Mouse (Mus musculus): ENCODE data around the gene Nr1i3. TPM values are rescaled to one million over a fixed set of nuclear protein-coding genes. Genes with fewer than 3 reads are reported as not detected.

The Nr1i3 gene
- under 1 TPM in 1 of 2 experiments, not detected in 1; 0.21 TPM for total RNA-seq (2021)

DNA sequence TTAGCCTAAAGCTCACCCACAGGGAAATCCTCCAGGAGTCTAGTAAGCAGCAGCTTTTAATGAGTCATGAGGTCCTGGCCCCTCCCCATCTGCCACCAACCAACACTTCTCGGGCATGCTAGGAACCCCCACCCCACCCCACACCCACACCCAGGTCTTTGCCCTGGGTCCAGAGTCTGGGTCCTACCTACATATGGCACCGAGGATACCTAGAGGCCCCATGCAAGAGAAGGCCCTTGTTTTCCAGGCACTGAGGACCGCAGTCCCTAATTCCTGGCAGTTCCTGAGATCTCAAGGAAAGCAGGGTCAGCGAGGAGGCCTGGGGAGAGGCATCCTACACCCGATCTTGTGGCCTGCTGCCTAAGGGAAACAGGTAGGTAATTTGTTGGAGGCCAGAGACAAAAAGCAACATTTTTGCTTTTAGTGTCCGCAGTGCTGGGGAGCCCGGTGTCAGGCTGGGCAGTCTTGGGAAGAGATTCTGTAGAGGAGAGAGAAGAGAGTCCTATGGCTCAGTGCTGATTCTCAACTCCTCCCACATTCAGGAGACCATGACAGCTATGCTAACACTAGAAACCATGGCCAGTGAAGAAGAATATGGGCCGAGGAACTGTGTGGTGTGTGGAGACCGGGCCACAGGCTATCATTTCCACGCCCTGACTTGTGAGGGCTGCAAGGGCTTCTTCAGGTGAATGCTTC is at the start of gene Nr1i3:
Gene Nr1i3 (plus strand): TSS at position 170 of the 696 bp plus-strand sequence.
- DNase-seq (ENCODE audit: low spot score in 2 of 2): no peak
- intact Hi-C loops (cut with DNase I): no loop called here

DNA sequence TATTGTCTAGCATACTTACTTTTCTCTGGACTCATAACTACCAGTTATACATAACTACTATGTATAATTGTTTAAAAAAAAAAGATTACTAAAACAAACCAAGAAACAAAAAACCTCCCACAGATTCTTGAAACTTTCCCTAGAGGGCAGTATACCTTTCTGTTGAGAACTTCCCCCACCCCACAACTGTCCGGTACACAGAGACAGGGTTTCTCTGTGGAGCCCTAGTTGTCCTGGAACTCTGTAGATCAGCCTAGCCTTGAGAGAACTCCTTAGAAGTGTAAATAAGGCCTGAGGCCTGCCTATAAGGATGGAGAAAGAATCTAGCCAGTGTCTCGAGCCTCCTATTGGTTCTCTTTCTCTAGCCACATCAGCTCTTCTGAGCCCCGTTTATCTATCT is 49.5 kb upstream of the Nr1i3 start:
- intact Hi-C loops (cut with DNase I): loop anchor here (2.0 kb wide), 1 partner anchor 57 kb away; no protein-coding TSS in a partner anchor
- no peak for DNase-seq (ENCODE audit: low spot score in 2 of 2)

DNA sequence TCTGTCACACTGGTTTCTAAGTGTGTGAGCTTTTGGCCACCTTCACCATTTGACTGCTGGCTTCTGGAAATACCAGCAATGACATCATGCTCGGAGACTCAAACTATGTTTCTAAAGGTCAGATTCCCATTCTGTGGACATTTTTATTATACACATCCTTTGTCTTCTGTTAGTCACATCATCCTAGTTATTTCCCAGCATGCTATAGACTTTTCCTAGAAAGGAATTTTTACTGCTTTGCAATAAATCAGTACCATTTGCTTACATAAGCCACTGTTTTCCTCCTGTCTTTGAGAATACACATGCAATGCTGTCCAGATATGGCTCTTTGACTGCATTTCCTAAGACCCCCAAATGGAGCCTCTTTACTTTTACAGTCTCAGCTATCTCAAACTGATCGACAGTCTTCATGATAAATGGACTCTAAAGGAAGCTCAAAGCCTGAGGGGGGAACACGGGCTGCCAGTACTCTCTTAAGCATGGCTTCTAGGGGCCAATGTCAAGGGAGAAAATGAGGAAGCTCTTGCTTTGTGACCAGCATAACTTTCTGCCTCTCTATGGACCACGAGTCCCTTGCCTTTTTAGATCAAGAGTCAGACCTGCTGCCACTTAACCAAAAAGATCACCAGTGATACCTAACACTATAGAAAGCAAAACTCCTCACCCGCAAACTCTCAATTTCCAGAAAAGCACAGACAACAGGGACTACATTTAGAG is 48.0 kb upstream of the Nr1i3 start:
- intact Hi-C loops (cut with DNase I): loop anchor here (2.0 kb wide), 1 partner anchor 55 kb away; no protein-coding TSS in a partner anchor
- no peak for DNase-seq (ENCODE audit: low spot score in 2 of 2)

DNA sequence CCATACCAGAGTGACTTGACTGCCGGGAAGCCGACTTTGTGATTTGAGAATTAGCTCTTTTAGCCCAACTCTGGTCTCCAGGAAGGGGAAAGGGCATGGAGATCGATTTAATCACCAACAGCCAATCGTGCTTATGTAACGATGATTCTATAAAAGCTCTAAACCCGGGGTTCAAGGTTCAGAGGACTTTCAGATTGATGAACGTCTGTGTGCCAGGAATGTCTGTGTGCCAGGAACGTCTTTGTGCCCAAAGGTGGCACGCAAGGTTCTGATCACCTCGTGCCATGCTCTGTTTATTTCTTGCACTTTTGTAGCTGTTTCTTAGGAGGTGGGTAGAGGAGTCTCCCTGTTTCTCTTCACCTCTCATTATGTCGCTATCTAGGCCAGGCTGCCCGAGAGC is 44.9 kb upstream of the Nr1i3 start:
- DNase-seq (ENCODE audit: low spot score in 2 of 2): no peak
- intact Hi-C loops (cut with DNase I): no loop called here

DNA sequence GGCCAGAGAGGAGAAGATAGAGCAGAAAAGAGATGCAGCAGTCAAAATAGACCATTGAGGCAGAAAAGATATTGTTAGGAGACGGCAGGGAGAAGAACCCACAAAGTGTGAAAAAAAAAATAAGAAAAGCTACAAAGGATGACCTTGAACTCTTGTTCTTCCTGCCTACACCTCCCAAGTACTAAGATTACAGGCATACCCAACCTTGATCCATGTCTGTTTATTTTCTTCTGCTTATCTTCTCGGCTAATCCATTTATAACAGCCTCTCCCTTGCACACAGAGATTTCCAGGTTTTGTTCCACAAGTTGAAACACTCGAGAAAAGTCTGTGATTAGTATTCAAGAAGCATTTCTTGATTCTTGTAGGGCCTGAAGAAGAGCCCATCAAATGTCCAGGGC is 43.9 kb upstream of the Nr1i3 start:
- intact Hi-C loops (cut with DNase I): loop anchor here (10.0 kb wide), 1 partner anchor 275 kb away; no protein-coding TSS in a partner anchor
- no peak for DNase-seq (ENCODE audit: low spot score in 2 of 2)

DNA sequence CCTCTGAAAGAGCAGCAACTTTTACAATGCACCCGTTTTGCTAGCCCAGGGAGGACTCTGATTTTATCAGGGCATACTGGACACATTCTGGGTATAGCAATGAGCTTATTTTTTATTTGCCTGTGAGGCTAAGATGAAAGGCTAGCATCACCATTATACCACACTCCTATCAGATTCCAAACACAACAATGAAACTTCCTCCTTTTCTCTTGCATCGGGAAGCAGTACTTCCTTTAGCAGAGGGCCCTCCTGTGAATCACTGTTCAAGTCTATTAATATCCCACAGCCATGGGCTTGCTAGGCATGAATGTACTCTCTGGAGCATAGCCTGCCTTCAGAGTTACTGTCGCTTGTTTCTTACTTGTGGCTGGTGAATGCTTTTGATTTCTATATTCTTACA is 42.6 kb upstream of the Nr1i3 start:
- intact Hi-C loops (cut with DNase I): loop anchor here (10.0 kb wide), 1 partner anchor 274 kb away; no protein-coding TSS in a partner anchor
- peak in 1 of 2 experiments; percentile 32 for DNase-seq (ENCODE audit: low spot score in 2 of 2)

DNA sequence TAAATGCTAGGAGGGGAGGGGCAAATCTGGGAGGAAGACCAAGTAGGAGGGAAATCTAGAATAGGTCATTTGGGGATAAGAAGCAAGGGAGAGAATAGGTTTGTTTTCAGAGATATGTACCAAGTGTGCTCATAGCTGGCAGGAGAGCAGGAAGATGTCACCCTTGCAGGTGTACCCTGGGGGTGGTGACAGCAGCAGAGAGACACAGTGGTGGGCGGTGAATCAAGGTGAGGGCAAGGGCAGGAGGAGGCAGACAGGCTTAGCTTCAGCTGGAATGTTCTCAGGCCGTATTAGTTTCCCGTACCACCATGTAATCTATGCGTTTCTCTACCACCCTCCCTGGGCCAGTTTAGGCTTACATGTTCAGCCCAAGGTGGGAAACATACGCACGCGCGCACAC is 41.0 kb upstream of the Nr1i3 start:
- no peak for DNase-seq (ENCODE audit: low spot score in 2 of 2)
- intact Hi-C loops (cut with DNase I): loop anchor here (10.0 kb wide), 1 partner anchor 272 kb away; no protein-coding TSS in a partner anchor

DNA sequence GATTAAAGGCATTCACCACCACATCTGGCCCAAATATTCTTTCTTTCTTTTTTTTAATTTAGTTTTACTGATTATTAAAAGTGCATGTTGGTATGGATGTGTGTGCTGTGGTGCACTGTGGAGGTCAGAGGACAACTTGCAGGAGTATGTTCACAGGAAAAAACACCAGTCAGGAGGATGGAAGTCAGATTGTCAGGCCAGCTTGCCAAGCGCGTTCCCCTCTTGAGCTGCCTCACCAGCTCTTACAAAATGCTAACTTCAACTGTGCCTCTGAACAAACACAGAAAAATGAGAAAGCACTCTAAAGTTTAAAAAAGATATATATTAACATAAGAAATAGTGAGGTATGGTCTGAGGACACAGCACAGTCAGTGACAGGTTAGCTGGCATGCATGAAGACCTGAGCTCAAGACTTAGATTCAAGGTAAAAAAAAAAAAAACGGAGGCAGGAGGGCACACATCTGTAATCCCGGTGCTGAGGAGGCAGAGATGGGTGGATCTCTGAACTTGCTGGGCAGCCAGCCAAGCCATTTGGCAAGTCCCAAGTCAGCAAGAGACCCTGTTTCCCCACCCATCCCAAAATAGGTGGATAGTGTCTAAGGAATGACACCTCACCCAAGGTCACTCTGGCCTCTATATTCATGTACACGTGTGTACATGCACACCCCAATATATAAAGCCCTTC is 34.1 kb upstream of the Nr1i3 start:
- intact Hi-C loops (cut with DNase I): loop anchor here (10.0 kb wide), 1 partner anchor 265 kb away; no protein-coding TSS in a partner anchor
- DNase-seq (ENCODE audit: low spot score in 2 of 2): no peak

DNA sequence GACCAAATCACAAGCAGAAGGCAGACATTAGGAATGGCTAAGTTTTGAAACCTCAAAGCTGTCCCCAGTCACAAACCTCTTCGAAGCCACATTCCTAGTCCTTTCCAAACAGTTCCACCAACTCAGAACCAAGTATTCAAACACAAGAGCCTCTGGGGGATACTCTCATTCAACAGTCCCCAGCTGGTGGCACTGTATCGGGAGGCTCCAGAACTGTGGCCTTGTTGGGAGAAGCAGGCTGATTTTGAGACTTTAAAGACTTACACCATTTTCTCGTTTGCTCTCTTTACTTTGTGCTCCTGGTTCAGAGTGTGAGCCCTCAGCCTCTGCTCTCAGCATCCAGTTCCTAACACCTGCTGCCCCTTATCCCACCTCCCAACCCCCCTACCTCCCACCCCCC is 30.7 kb upstream of the Nr1i3 start:
- DNase-seq (ENCODE audit: low spot score in 2 of 2): no peak
- intact Hi-C loops (cut with DNase I): no loop called here

DNA sequence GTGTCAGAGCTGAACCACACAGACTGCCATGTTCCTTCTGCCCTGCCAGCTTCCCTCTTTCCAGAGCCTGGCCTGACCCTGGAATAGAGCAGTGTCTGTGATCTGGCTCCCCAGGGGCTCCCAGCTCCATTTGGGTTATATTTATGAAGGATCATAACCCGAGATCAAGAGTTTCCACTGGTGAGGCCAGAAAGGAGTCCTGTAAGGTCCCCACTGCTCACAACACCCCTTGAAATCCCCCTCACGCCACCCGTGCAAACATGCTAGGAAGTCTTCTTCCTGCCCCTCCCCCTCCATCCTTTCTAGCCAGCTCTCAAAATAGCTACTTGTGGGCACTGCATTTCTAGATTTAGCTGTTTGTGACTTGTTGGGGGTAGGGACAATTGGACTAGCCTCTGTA is 30.1 kb upstream of the Nr1i3 start:
- no peak for DNase-seq (ENCODE audit: low spot score in 2 of 2)
- intact Hi-C loops (cut with DNase I): no loop called here

DNA sequence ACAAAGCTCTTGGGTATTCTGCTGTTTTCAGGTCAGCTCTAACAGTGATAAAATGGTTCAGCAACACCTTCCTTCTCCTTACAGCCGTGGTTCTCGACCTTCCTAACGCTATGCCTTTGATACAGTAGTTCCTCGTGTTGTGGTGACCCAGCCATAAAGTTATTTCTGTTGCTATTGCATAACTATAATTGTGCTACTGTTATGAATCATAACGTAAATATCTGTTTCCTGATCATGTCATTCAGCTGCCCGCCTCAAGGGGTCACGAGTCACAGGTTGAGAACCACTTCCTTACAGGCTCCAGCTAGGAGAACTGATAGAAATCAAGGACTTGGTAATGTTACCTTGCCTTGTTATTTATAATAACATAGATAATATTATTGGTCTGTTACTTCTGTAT is 29.5 kb upstream of the Nr1i3 start:
- no peak for DNase-seq (ENCODE audit: low spot score in 2 of 2)
- intact Hi-C loops (cut with DNase I): no loop called here

DNA sequence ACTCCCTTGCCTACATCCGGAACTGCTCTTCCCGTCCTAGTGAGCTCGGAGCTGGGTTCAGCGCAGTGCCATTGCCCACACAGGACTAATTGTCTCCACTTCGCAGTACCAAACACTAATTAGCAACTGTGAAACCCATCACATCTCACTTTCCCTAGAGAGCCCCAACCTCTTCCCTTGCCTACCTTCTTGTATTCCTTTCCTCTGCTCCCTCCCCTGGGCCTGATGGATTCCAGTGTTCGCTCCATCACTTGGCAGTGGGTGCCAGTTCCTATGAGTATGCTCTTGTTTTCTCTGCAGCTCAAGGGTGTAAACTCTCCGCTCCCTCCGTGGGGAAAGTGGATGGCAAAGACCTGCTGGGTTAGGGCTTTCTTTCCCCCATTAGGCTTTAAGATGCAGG is 28.1 kb upstream of the Nr1i3 start:
- DNase-seq (ENCODE audit: low spot score in 2 of 2): no peak
- intact Hi-C loops (cut with DNase I): no loop called here

DNA sequence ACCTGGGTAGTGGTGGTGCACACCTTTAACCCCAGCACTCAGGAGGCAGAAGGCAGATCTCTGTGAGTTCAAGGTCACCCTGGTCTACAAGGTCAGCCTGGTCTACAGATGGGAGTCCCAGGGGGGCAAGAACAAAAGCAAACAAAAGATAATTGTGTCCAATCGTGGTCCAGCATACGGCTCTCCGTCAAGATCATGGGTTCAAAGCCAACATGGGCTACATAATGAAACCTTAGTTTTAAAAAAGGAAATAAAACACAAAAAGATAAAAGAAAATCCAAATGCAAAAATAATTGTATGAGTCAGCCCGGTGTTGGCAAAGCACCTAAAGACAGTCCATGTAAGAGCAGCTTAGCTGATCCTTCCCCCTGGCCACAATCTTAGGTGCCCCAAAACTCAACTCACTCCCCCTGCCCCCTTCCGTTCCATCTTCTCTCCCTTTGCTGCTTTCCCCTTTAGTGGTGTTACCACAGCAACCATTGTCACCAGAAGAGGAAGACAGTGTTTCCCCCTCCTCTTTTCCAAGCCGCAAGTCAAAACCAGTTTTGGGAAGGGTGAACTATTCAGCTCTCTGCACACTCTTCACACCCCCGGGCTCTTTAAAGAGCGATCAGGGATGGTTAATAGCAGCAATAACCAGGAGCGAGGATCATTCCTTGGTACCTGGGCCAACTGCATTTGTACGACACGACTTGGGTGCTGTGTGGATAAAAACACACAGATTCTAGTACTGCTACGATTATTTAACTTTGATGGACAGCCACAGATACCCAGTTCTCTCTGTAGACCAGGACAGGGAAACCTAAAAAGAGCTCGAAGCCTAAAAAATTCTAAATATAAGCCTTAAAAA is 25.7 kb upstream of the Nr1i3 start:
- intact Hi-C loops (cut with DNase I): no loop called here
- DNase-seq (ENCODE audit: low spot score in 2 of 2): no peak

DNA sequence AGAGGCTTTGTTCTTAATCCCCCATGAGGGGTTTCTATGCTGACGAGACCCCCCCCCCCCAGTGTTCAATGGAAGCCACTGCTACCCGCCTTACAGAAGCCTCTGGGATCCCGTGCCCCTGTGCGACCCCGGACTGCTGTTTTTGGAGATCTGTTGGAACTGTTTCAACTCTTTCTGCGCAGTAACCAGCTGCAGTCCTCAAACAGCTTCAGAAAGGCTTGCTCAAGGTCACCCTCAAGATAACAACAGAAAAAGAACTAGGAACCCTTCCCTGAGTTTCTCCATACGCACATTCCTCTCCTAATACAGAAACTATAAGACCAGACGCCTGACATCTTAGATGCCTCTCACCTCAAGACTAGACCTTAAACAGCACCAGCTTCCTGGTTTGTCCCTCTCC is 24.7 kb upstream of the Nr1i3 start:
- DNase-seq (ENCODE audit: low spot score in 2 of 2): no peak
- intact Hi-C loops (cut with DNase I): no loop called here

DNA sequence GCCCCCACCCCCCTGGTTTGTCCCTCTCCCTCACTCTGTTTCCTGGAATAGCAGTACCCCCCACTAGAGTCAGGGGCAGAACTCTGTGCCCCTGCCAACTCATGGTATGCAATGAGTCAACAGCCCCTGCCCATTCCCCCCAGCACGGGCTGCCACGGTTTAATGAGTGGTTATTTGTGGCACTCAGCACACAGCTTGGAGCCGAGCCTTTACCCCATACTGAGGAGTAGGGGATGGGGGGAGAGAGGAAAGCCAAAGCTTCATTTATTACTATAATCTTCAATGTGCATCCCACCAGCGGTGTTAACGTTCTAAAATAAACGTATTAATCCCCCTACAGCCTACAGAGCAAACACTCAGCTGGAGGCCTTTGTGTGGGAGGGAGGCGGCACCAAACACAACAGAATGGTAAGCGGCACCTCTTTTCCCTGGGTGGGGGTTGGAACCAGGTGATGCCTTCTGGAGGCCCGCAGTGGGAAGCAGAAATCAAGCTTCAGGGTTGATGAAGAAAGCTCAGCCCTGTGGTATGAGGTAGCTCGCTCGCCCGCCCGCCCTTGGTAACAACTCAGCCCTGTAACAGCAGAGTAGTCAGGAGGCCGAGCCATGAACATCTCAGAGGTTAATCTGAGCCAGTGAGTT is 24.2 kb upstream of the Nr1i3 start:
- DNase-seq (ENCODE audit: low spot score in 2 of 2): no peak
- intact Hi-C loops (cut with DNase I): no loop called here

DNA sequence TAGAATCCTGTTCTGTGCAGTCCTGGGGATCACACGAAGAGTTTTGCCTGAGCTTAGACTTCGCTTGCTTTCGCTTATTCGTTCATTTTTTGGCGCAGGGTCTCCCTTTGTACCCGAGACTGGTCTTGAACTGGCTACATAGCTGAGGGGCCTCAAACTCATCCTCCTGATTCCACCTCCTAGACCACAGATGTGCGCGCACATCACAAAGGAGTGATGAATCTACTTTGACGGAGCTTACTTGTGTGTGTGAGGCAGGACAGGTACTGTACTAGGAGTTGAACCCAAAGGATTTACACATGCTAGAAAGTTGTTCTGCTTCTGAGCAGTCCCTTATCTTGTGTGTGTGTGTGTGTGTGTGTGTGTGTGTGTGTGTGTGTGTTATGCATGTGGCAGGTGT is 22.9 kb upstream of the Nr1i3 start:
- DNase-seq (ENCODE audit: low spot score in 2 of 2): no peak
- intact Hi-C loops (cut with DNase I): no loop called here

DNA sequence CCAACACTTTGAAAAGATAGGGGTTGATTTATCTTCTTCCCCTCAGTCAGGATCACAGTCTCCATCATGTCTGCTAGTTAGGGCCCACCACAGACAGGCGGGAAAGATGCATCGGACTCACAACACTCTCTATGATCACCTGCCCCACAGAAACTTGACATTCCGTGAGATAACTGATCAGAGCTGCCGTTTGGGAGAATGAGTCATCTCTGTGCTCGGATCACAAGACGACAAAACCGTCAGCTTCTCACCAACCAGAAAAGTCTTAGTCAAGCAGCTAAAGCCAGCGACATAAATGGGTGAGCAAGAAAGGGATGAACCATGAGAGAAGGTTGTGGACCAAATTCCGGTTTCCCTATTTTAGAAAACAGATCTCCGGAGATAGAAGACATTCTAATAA is 21.5 kb upstream of the Nr1i3 start:
- intact Hi-C loops (cut with DNase I): no loop called here
- DNase-seq (ENCODE audit: low spot score in 2 of 2): no peak

DNA sequence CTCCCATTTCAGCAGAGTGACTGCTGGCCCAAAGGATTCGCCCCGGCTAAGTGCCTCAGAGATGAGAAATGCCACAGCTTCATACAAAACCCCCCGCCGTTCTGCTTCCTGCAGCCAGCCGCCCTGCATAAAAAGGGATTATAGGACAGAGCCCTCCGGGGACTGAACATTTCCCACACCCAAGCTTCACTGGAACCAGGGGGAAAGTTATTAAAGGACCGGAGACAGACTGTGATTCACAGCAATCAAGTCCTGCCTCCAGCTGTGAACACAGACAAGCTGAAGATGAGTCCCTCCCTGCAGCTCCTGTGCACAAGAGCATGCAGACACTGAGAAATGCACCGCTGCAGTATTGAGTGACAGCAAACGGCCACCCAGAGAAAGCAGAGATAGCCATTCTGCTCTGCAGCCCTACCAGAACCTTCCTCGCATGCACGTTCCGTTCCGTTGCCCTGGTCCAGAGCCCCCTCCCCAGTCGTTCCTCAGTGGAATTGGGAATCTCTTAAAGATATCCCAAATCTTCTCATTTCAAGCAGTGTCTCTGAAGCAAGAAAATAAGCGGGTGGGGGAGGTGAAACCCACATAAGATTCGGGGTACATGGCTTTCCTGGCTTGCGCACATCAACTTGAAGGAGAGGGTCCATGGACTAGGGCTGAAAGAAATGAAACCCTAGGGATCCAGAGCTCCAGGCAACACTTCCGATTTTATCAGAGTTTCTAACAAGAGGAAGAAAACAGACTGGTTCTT is 20.5 kb upstream of the Nr1i3 start:
- intact Hi-C loops (cut with DNase I): no loop called here
- DNase-seq (ENCODE audit: low spot score in 2 of 2): peak in 1 of 2 experiments; percentile 22
